Mouse (Mus musculus): Measurements from ENCODE around the gene Hspb11.

Hspb11 gene

DNA sequence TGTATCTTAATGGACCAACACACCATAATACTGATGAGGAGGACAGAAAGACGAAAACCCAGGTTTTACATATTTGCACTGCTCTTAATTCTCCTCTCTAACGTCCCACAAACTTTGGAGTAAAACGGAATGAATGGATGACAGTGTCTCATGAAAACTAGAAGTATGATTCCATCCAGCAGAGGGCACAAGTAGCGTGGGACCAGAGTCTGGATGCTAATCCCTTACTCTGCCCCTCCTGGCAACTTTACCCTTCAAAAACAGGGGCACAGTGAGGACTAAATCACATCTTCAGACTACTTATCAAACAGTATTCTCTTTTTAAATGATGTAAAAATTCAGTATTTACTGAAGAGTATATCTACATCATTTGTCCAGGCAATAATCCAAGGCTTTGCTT, 2.9 kb upstream of the Hspb11 start:
- DNase-seq (ENCODE audit: low spot score in 2 of 2): no peak

DNA sequence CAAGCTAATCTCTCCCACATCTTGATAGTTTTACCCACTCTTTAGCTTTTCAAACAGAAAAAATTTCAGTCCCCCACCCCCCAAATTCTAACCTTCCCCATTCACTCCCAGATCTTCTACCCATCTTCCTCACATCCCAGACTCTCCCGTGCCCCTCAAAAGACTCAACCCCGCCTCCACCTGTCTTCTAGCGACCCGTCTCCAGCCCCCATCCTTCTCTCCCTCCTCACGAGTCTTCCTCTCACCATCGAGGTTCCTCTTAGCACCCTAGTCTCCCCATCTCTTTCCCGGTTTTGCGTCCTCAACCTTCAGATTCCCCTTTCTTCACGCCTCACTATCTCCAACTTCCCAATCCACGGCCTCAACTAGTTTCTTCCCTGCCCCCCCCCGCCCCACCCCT, 871 bp upstream of the Hspb11 start:
- no peak for DNase-seq (ENCODE audit: low spot score in 2 of 2)

- no peak for DNase-seq (ENCODE audit: low spot score in 2 of 2)
Observed at GRCm38 (mm10) chr4:107254414-107254813, 1.0 kb downstream of the Hspb11 start.

DNA sequence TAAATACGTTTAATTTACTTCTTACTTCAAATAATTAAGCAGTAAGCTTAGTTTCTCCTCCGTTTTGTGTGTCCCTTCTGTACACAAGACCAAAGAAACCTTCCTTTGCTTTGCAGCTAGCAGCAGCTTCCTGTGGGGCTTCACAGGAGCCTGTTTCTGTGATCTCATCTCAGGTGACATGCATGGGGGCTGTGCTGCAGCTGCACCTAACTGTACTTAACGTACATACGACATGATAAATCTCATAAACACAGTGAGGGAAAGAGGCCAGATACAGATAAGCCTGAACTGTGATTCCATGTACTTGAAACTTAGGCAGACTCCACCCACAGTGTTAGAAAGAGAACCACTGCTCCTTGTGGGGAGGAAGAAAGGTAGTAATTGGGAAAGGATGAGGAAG, 6.6 kb downstream of the Hspb11 start:
- no peak for DNase-seq (ENCODE audit: low spot score in 2 of 2)

GRCm38 (mm10) chr4:107273683-107274082, 20.3 kb downstream of the Hspb11 start:
- DNase-seq (ENCODE audit: low spot score in 2 of 2): no peak

DNA sequence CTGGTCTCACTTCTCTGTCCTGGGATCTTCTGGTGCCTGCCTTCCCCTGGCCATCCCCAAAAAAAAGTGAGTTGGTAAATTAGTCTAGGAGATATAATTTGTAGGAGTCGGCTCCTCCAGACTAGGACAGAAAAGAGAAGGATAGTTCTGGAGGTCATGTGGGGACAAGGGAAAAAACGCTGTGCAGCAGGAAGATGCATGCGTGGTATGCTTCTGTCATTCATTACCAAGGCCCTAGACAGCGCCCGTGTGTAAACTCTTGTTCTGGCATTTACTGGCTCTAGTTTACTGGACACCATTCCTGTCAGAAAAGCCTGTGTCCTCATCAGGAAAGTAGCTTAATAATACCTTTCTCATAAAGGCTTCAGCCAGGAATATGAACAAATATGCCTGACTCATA, 21.1 kb downstream of the Hspb11 start:
- DNase-seq (ENCODE audit: low spot score in 2 of 2): no peak

DNA sequence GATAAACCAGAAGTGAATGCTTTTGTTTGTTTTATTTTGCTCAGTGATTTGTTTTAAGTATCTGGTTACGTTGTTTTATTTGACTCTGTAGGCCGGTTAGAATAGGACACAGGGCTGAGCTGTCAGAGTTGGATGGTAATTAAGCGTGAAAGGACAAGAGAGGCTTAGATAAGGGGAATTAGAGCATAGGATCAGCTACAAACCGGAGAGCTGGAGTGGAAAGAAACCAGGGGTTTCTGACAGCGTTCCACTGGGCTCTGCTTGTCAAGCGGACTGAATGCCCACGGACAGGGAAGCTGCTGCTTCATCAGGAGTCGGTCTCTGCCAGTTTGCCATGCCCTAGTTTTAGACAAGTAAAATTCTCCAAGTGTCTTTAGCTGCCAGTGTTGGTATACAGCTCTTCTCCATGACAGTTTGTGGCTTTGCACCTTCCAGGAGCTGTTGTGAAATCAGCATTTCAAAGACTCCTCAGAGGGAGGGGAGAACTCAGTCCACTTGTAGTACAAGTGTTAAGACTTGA, 24.9 kb downstream of the Hspb11 start:
- DNase-seq (ENCODE audit: low spot score in 2 of 2): no peak

- DNase-seq (ENCODE audit: low spot score in 2 of 2): no peak
Observed at GRCm38 (mm10) chr4:107280843-107281475, 27.6 kb downstream of the Hspb11 start.

DNA sequence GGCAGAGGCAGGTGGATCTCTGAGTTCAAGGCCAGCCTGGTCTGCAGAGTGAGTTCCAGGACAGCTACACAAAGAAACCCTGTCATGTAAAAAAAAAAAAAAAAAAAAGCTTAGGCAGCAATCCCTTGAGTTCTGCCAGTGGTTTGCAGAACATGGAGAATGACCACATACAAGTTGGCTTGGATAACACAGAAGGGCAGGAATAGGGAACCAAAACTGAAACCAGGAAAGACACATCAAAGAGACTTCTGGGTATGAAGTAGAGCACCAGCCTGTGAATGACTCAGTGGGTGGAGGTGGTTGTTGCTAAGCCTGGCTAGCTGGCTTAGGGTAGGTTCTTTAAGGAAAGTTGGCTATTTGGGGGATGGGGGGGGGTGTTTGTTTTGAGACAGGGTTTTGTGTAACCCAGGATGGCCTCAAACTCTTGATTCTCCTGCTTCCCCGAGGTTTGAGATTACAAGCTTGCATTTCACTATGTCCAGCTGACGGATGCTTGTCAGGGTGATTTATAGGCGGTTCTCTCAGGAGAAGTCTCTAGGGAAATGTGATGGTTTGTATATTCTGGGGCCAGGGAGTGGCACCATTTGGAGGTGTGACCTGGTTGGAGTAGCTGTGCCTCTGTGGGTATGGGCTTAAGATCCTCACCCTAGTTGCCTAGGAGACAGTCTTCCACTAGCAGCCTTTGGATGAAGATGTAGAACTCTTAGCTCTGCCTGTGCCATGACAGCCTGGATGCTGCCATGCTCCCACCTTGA, 32.2 kb downstream of the Hspb11 start:
- no peak for DNase-seq (ENCODE audit: low spot score in 2 of 2)

- no peak for DNase-seq (ENCODE audit: low spot score in 2 of 2)
Observed at GRCm38 (mm10) chr4:107286386-107286785, 33.0 kb downstream of the Hspb11 start.

DNA sequence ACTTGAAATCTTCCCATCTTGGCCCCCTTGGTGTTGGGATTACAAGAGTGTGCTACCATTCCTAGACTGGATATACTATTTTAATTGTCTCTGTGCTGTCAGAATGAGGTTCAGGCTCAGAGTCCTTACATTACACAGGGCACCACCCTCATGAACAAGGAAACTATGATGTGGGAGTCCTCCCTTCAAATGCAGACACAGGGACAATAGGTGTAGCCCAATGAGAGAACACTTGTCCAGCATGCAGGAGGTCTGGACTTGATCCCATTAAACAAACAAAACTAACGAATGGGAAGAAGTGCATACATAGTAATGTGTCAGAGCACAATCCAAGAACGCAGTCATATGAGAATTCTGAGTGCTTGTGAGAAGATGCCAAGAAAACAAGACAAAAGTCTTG, 34.1 kb downstream of the Hspb11 start:
- no peak for DNase-seq (ENCODE audit: low spot score in 2 of 2)

- DNase-seq (ENCODE audit: low spot score in 2 of 2): peak in 1 of 2 experiments; percentile 13
Observed at GRCm38 (mm10) chr4:107291611-107292272, 38.3 kb downstream of the Hspb11 start.

DNA sequence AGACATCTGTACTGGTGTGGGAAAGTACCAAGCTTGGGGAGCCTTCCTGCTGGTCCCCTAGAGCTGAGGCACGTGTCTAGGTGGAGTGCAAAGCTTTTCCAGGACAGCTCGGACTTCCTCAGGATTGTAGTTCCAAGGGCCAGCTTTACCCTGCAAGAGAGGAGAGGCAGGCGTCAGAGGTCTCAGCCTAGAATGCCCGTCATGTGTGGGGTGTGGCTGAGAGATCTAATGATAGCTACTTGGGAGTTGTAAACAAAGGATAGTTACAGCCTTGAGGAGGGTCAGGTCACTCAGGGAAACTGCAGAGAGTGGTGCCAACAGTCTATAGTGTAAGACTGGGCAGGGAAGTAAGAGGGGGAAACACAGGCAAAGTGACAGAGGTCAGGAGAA, 38.9 kb downstream of the Hspb11 start:
- DNase-seq (ENCODE audit: low spot score in 2 of 2): no peak

GRCm38 (mm10) chr4:107298071-107298606, 44.7 kb downstream of the Hspb11 start:
- DNase-seq (ENCODE audit: low spot score in 2 of 2): no peak

- DNase-seq (ENCODE audit: low spot score in 2 of 2): no peak
Observed at GRCm38 (mm10) chr4:107299779-107300340, 46.5 kb downstream of the Hspb11 start.

DNA sequence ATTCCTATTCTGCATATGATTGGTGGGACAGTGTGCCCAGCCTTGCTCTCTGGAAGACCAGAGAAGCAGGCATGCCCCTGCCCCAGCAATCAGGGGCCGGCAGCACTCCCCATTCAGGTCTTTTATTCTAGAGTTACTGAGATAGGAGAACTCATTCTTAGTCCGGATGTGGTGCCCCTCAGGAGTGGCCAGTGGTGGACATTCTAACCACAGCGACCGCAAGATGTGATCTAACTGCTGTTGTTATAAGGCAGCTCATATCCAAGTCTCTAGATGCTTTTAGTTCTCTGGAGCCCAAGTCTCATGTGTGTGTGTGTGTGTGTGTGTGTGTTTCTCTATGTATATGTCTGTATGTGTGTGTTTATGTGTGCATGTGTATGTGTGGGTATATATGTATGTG, 47.0 kb downstream of the Hspb11 start:
- DNase-seq (ENCODE audit: low spot score in 2 of 2): no peak

DNA sequence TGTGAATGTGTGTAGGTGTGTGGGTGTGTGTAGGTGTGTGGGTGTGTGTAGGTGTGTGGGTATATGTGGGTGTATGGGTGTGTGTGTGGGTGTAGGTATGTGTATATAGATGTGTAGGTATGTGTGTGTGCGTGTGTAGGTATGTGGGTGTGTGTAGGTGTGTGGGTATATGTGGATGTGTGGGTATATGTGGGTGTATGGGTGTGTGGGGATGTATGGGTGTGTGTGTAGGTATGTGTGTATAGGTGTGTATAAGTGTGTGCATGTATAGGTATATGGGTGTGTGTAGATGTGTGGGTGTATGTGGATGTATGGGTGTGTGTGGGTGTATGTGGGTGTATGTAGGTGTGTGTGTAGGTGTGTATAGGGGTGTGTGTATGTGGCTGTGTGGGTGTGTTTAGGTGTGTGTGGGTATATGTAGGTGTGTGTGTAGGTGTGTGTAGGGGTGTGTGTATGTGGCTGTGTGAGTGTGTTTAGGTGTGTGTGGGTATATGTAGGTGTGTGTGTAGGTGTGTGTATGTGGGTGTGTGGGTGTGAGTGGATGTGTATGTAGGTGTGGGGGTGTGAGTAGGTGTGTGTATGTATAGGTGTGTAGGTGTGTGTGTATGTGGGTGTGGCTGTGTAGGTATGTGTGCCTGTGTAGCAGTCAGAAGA, 47.6 kb downstream of the Hspb11 start:
- DNase-seq (ENCODE audit: low spot score in 2 of 2): no peak

- DNase-seq (ENCODE audit: low spot score in 2 of 2): no peak
Observed at GRCm38 (mm10) chr4:107302221-107302620, 48.8 kb downstream of the Hspb11 start.

DNA sequence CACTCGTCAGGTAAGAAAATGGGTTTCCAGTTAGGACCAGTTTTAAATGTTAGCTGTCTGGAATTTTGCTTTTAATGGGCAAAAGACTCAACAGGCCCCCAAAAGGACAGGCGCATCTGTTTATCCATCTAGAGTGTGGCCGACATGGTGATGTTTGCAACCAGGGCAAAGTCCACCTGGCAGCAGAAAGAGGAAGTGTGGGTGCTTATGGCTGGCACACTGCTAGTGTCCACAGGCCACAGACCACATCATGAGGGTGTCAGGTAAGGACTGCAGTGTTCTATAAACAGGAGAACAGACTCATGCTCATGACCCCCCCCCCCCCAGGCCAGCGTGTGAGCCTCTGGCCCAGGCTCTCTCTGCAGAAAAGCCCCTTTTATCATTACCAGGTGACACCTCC, 49.4 kb downstream of the Hspb11 start:
- DNase-seq (ENCODE audit: low spot score in 2 of 2): no peak

DNA sequence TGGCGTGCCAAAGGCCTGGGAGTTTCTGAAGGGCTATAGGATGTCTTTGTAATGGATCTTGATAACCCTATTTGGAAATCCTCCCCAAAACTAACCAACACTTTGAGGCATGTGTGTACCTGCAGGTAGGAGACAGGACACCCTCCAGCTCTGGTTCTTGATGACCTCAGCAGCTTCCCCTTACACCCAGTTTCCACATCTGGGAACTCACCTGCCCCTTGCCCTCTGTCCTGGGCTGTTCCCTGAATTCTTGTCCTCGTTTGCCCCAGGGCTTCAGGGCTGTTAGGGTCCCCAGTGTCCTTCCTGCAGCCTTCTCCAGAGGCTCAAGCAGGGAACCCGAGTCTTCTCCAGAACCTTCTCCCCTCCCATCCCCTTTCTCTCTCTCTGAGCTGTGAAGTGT, 50.1 kb downstream of the Hspb11 start:
- DNase-seq (ENCODE audit: low spot score in 2 of 2): no peak

DNA sequence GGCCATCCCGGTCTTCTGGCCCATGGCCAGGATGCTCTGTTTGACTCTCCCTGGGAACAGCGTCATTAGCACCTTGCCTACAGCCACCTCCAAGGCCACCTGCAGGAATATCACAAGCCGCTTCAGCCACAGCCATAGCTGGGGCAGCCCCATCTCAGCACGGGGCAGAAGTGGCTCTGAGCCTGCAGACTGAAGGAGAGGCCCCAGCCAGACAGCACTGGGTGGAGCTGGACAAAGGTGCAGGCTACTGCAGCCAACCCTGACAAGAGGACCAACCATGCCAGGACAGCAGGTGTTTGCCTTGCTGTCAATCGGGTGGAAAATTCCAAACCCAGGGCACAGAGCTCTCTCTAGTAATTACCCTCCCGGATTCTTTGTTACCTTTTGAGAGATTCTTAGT, 53.6 kb downstream of the Hspb11 start, which contains the start of gene Dio1:
Gene Dio1, minus strand, starts transcription at position 204 of the 400 bp plus-strand sequence.
- DNase-seq (ENCODE audit: low spot score in 2 of 2): no peak
